Mouse (Mus musculus) CH12.LX (cell line): ENCODE measurements around the gene Rabggta. TPM values are rescaled to one million over a fixed set of nuclear protein-coding genes. Genes with fewer than 3 reads are reported as not detected.
A peak's percentile ranks its signal among the peaks of the same experiment; 100 is the strongest.

ENCODE experiments used
- DNase-seq: peaks from one replicate; pipeline ENCODE4 v3.0.0-alpha.2; 2013; ENCODE audit errors: extremely low read depth
- H3K27ac ChIP-seq: 2 replicates; pipeline ENCODE4 v1.5.1; 2012; ENCODE audit warnings: low read depth, mild to moderate bottlenecking, control low read depth, moderate library complexity; ENCODE audit not compliant: insufficient read depth
- H3K27me3 ChIP-seq: replicated peaks from 2 replicates; pipeline ENCODE3; 2012; ENCODE audit warnings: inconsistent platforms
- H3K36me3 ChIP-seq, 2 experiments: replicated peaks in 1 of 2; 2 replicates each; pipeline versions ENCODE3 to v1.6.1; 2012; ENCODE audit warnings: inconsistent platforms in 1 of 2, low read length in 1 of 2, mild to moderate bottlenecking in 1 of 2, mixed read lengths in 1 of 2, moderate library complexity in 1 of 2; ENCODE audit not compliant: control insufficient read depth in 1 of 2, insufficient read depth in 1 of 2
- H3K4me1 ChIP-seq, 2 experiments: 2 replicates each; pipeline ENCODE4 v1.6.1; 2012; ENCODE audit warnings: inconsistent platforms in 1 of 2, moderate library complexity in 1 of 2; ENCODE audit not compliant: insufficient read depth in 2 of 2, control insufficient read depth in 1 of 2
- H3K4me2 ChIP-seq: 2 replicates; pipeline ENCODE4 v1.6.1; 2012; ENCODE audit warnings: low read depth, mild to moderate bottlenecking, control low read depth; ENCODE audit not compliant: poor library complexity, insufficient read depth, severe bottlenecking
- H3K4me3 ChIP-seq, 3 experiments: fragments of 150-350 bp in 1 of 3; sonication (generic) in 1 of 3; replicated peaks in 1 of 3; 2 replicates each; pipeline versions ENCODE3 to v1.5.1; 2011 to 2012; ENCODE audit warnings: low read depth in 2 of 3, low read length in 2 of 3, mild to moderate bottlenecking in 2 of 3, moderate library complexity in 2 of 3, control low read depth in 1 of 3, improper control_type of control experiment in 1 of 3, inconsistent platforms in 1 of 3, mixed read lengths in 1 of 3; ENCODE audit not compliant: poor library complexity in 1 of 3
- H3K79me2 ChIP-seq: replicated peaks from 2 replicates; pipeline ENCODE4 v1.6.1; 2012; ENCODE audit warnings: mild to moderate bottlenecking, moderate library complexity; ENCODE audit not compliant: control insufficient read depth, poor library complexity, insufficient read depth, severe bottlenecking; ENCODE audit errors: extremely low read depth
- H3K9ac ChIP-seq: 2 replicates; pipeline ENCODE4 v1.6.1; 2012; ENCODE audit warnings: low read depth, mild to moderate bottlenecking, control low read depth, moderate library complexity; ENCODE audit not compliant: insufficient read depth
- H3K9me3 ChIP-seq: replicated peaks from 2 replicates; pipeline ENCODE3; 2012; ENCODE audit warnings: low read length, inconsistent platforms, mixed read lengths
- CHD1 ChIP-seq: IDR thresholded peaks from 2 replicates; pipeline ENCODE4 v1.6.1; 2012; ENCODE audit warnings: low read depth, low read length, improper control_type of control experiment, inconsistent platforms
- CHD2 ChIP-seq: IDR thresholded peaks from 2 replicates; pipeline ENCODE4 v1.6.1; 2011; ENCODE audit warnings: low read length, improper control_type of control experiment
- ELF1 ChIP-seq: IDR thresholded peaks from 2 replicates; pipeline ENCODE4 v1.6.1; 2014; ENCODE audit warnings: low read depth, mild to moderate bottlenecking, inconsistent platforms, low read length, improper control_type of control experiment
- ETS1 ChIP-seq: conservative IDR thresholded peaks from 2 replicates; pipeline ENCODE4 v1.6.1; 2012; ENCODE audit warnings: low read depth, mild to moderate bottlenecking, inconsistent platforms, low read length, improper control_type of control experiment, moderate library complexity
- GABPA ChIP-seq: IDR thresholded peaks from 2 replicates; pipeline ENCODE4 v1.6.1; 2012; ENCODE audit warnings: low read depth, low read length, improper control_type of control experiment, inconsistent platforms; ENCODE audit not compliant: insufficient replicate concordance
- IRF4 ChIP-seq: IDR thresholded peaks from 2 replicates; pipeline ENCODE4 v1.6.1; 2014; ENCODE audit warnings: low read depth, mild to moderate bottlenecking, inconsistent platforms, low read length, improper control_type of control experiment
- JUND ChIP-seq: conservative IDR thresholded peaks from 2 replicates; pipeline ENCODE4 v1.6.1; 2011; ENCODE audit warnings: low read depth, low read length, improper control_type of control experiment
- KAT2A ChIP-seq: IDR thresholded peaks from 2 replicates; pipeline ENCODE4 v1.6.1; 2012; ENCODE audit warnings: low read length, improper control_type of control experiment, inconsistent platforms; ENCODE audit not compliant: insufficient replicate concordance
- MAFK ChIP-seq: IDR thresholded peaks from 2 replicates; pipeline ENCODE4 v1.6.1; 2011; ENCODE audit warnings: low read length, improper control_type of control experiment; ENCODE audit not compliant: insufficient replicate concordance
- MAZ ChIP-seq: IDR thresholded peaks from 2 replicates; pipeline ENCODE4 v1.6.1; 2012; ENCODE audit warnings: low read depth, mild to moderate bottlenecking, inconsistent platforms, low read length, improper control_type of control experiment, moderate library complexity
- NELFE ChIP-seq: IDR thresholded peaks from 2 replicates; pipeline ENCODE4 v1.6.1; 2011; ENCODE audit warnings: low read depth, low read length, improper control_type of control experiment
- NRF1 ChIP-seq: IDR thresholded peaks from 2 replicates; pipeline ENCODE4 v1.6.1; 2014; ENCODE audit warnings: low read depth, mild to moderate bottlenecking, inconsistent platforms, low read length, improper control_type of control experiment, moderate library complexity
- POLR2A ChIP-seq: IDR thresholded peaks from 2 replicates; pipeline ENCODE4 v1.6.1; 2011; ENCODE audit warnings: low read depth, mild to moderate bottlenecking, improper control_type of control experiment, low read length
- RAD21 ChIP-seq: IDR thresholded peaks from 2 replicates; pipeline ENCODE4 v1.6.1; 2011; ENCODE audit warnings: low read depth, mild to moderate bottlenecking, low read length, improper control_type of control experiment, moderate library complexity
- TBP ChIP-seq: conservative IDR thresholded peaks from 2 replicates; pipeline ENCODE4 v1.6.1; 2011; ENCODE audit warnings: low read depth, low read length, improper control_type of control experiment
- TCF12 ChIP-seq: IDR thresholded peaks from 2 replicates; pipeline ENCODE4 v1.6.1; 2014; ENCODE audit warnings: low read depth, mild to moderate bottlenecking, inconsistent platforms, low read length, improper control_type of control experiment
- USF2 ChIP-seq: conservative IDR thresholded peaks from 2 replicates; pipeline ENCODE4 v1.6.1; 2011; ENCODE audit warnings: low read depth, low read length, improper control_type of control experiment
- ZC3H11A ChIP-seq: IDR thresholded peaks from 2 replicates; pipeline ENCODE4 v1.6.1; 2012; ENCODE audit warnings: low read depth, mild to moderate bottlenecking, inconsistent platforms, low read length, improper control_type of control experiment
- ZKSCAN1 ChIP-seq: IDR thresholded peaks from 2 replicates; pipeline ENCODE4 v1.6.1; 2012; ENCODE audit warnings: low read depth, inconsistent platforms, low read length, improper control_type of control experiment, borderline replicate concordance
- ZNF384 ChIP-seq: IDR thresholded peaks from 2 replicates; pipeline ENCODE4 v1.6.1; 2012; ENCODE audit warnings: low read depth, low read length, improper control_type of control experiment, inconsistent platforms
- dilution Hi-C: fragments of 300-500 bp; cut with MboI; formaldehyde crosslinking; loops from 2 replicates; pipeline ENCODE4 v1.14.3; 2020; ENCODE audit warnings: low sequenced_read_pairs; ENCODE audit not compliant: extremely low pct_unique_long_range_greater_than_20kb, extremely low pct_ligation_motif_present
- in situ Hi-C: fragments of 300-500 bp; cut with MboI; formaldehyde crosslinking; loops from 3 replicates; pipeline ENCODE4 v1.14.3; 2019; ENCODE audit warnings: low sequenced_read_pairs, low pct_ligation_motif_present, low pct_unique_long_range_greater_than_20kb, mixed read lengths
- polyA plus RNA-seq: library from polyadenylated mRNA; unstranded; fragments of >175 nt; gene quantifications from 2 replicates; pipeline ENCODE4 v1.2.1, GENCODE M21; 2012; ENCODE audit warnings: low read depth; ENCODE audit not compliant: insufficient read length
- total RNA-seq, 2 experiments: library from RNA; depleted of rRNA; stranded (reverse); fragments of 300-350 nt in 1 of 2; fragments of >200 nt in 1 of 2; gene quantifications; 2 replicates each; pipeline ENCODE4 v1.2.3; 2012 to 2014

Gene Rabggta
- total and polyA plus RNA-seq, 3 experiments: 13.9 to 21.9 (median 16.2) TPM

GRCm38 (mm10) chr14:55701131-55701530, 20.9 kb downstream of the Rabggta start:
- Histone ChIP-seq H3K9me3 (no peaks in the 10 kb centered on the region), H3K9ac (no peak overlapping the region), H3K79me2 (no peaks in the 10 kb centered on the region), H3K27me3 (no peaks in the 10 kb centered on the region), H3K4me2 (no peak overlapping the region), H3K4me1 (peaks cover 0 to 3% of the 10 kb centered on the region in 2 experiments; a peak in 2 of 4 replicates), H3K4me3 (no peak overlapping the region), H3K27ac (no peak overlapping the region), H3K36me3 (no peaks in the 10 kb centered on the region)
- in situ Hi-C loops (no loop called here), dilution Hi-C loops (no loop called here)
- DNase-seq: no peak
- TF ChIP-seq ZKSCAN1 (no peak), ELF1 (no peak), ZC3H11A (no peak), CHD2 (no peak), NELFE (no peak), KAT2A (no peak), CHD1 (no peak), TBP (no peak), GABPA (no peak), TCF12 (no peak), ZNF384 (no peak)

- DNase-seq: peak; percentile 42
- Histone ChIP-seq H3K27me3 (no peaks in the 10 kb centered on the region), H3K79me2 (no peaks in the 10 kb centered on the region), H3K27ac (no peak overlapping the region), H3K9me3 (peaks cover 11% of the 10 kb centered on the region), H3K4me2 (no peak overlapping the region), H3K4me3 (peak overlapping the region in 1 of 3 experiments; percentile 36), H3K9ac (no peak overlapping the region), H3K4me1 (peaks cover 0 to 3% of the 10 kb centered on the region in 2 experiments; a peak in 2 of 4 replicates), H3K36me3 (no peaks in the 10 kb centered on the region)
- in situ Hi-C loops (no loop called here), dilution Hi-C loops (no loop called here)
- TF ChIP-seq CHD2: no peak
- TF ChIP-seq JUND: no peak
- no peak for TF ChIP-seq NRF1
- TF ChIP-seq RAD21: no peak
- no peak for TF ChIP-seq MAFK
- TF ChIP-seq CHD1: no peak
- TF ChIP-seq ETS1: no peak
- TF ChIP-seq USF2: no peak
- no peak for TF ChIP-seq IRF4
- no peak for TF ChIP-seq POLR2A
- TF ChIP-seq MAZ: no peak
These were observed 24.8 kb downstream of the Rabggta start for GRCm38 (mm10) chr14:55697226-55697625.
